Mouse (Mus musculus): ENCODE data around the gene Arhgap6.
A peak's percentile ranks its signal among the peaks of the same experiment; 100 is the strongest.
"Not testable (repeated sequence)": the region's sequence is repeated elsewhere in the genome, so short reads cannot be mapped to it uniquely, and the experiment has no call there.

The Arhgap6 gene

GRCm38 (mm10) chrX:169319945-169320667 is 525.2 kb downstream of the Arhgap6 start, which contains the start of gene Hccs:
Hccs (minus strand) TSS chrX:169320372.
- peak; percentile 89 for DNase-seq

GRCm38 (mm10) chrX:169320668-169321005 is 525.7 kb downstream of the Arhgap6 start:
- not testable (repeated sequence) for DNase-seq

- no peak for DNase-seq
Measured at GRCm38 (mm10) chrX:169325929-169326595, 531.2 kb downstream of the Arhgap6 start.

- DNase-seq, result peak; percentile 21
Measured at GRCm38 (mm10) chrX:169332264-169332663, 537.4 kb downstream of the Arhgap6 start.

- no peak for DNase-seq
Measured at GRCm38 (mm10) chrX:169337559-169337958, 542.7 kb downstream of the Arhgap6 start.

GRCm38 (mm10) chrX:169338213-169338612 is 543.3 kb downstream of the Arhgap6 start:
- no peak for DNase-seq
